Mouse (Mus musculus) lung, embryonic 15.5 days (tissue): Measurements from ENCODE around the gene Qpctl. TPM values are rescaled to one million over a fixed set of nuclear protein-coding genes. Genes with fewer than 3 reads are reported as not detected.
A peak's percentile ranks its signal among the peaks of the same experiment; 100 is the strongest.

ENCODE experiments used
- ATAC-seq: fragments of 200-750 bp; cut with Nextera tagmentation; 2 replicates; pipeline ENCODE4 v1.8.0; 2017; ENCODE audit warnings: moderate number of reproducible peaks, borderline replicate concordance; ENCODE audit not compliant: low FRiP score, low TSS enrichment; ENCODE audit errors: extremely low read depth
- H3K27ac ChIP-seq: fragments of 300-500 bp; sonication (generic); 2 replicates; pipeline ENCODE4 v1.5.1; 2015; ENCODE audit warnings: moderate library complexity, mild to moderate bottlenecking, inconsistent platforms
- H3K27me3 ChIP-seq: fragments of 300-500 bp; sonication (generic); 2 replicates; pipeline ENCODE4 v1.6.1; 2015; ENCODE audit warnings: inconsistent platforms
- H3K36me3 ChIP-seq: fragments of 300-500 bp; sonication (generic); 2 replicates; pipeline ENCODE4 v1.6.1; 2015; ENCODE audit warnings: inconsistent platforms
- H3K4me1 ChIP-seq: fragments of 300-500 bp; sonication (generic); 2 replicates; pipeline ENCODE4 v1.6.1; 2015; ENCODE audit warnings: inconsistent platforms
- H3K4me2 ChIP-seq: fragments of 300-500 bp; sonication (generic); 2 replicates; pipeline ENCODE4 v1.6.1; 2015; ENCODE audit warnings: inconsistent platforms, mild to moderate bottlenecking, moderate library complexity
- H3K4me3 ChIP-seq: fragments of 300-500 bp; sonication (generic); 2 replicates; pipeline ENCODE4 v1.5.1; 2015; ENCODE audit warnings: mild to moderate bottlenecking, inconsistent platforms
- H3K9ac ChIP-seq: fragments of 300-500 bp; sonication (generic); 2 replicates; pipeline ENCODE4 v1.6.1; 2015; ENCODE audit warnings: inconsistent platforms
- H3K9me3 ChIP-seq: fragments of 300-500 bp; sonication (generic); 2 replicates; pipeline ENCODE4 v1.6.1; 2016; ENCODE audit warnings: inconsistent platforms
- WGBS: fragments of 180-500 bp; shearing (Covaris S2); methylation state at CpG from one replicate; pipeline ENCODE4 v1.1.7; 2015; 5-methylcytosine and 5-hydroxymethylcytosine counted together
- polyA plus RNA-seq: library from polyadenylated mRNA; unstranded; fragments of >200 nt; fragmentation: Nextera tagmentation; extraction: Ambion mirVana; gene quantifications from 2 replicates; pipeline ENCODE4 v1.2.1, GENCODE M21; 2015

Qpctl gene
- polyA plus RNA-seq, 1 experiment from 2014 or later: 15.3 TPM

DNA sequence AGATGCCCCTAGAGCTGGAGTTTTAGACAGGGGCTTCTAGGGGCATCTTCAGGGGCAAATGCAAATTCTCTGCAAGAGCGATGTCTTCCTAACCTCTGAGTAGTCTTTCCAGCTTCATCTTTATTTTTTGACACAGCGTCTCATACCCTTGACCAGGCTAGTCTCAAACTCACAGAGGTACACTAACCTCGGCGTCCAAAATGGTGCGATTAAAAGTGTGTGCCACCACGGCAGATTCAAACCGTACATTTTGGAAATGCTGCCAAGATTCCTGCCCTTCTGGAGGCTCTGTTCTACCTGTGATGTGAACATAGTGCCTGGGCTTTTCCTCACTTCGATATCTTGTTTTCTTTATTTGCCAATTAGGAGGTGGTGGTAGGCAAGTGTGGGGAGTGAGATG is 30.0 kb downstream of the Qpctl start:
- H3K4me1 ChIP-seq: peaks cover 23% of the 10 kb centered on the region
- no peaks in the 10 kb centered on the region; the same call in 1 of the 2 replicates for H3K9me3 ChIP-seq
- peak overlapping the region; percentile 72; the same call in 1 of the 2 replicates for H3K4me3 ChIP-seq
- H3K27ac ChIP-seq: no peak overlapping the region
- WGBS: 94% methylated on average over 8 of the region's 8 CpGs
- peak; percentile 23; the same call in 1 of the 2 replicates for ATAC-seq
- H3K9ac ChIP-seq: no peak overlapping the region
- no peak overlapping the region for H3K4me2 ChIP-seq
- H3K27me3 ChIP-seq: no peaks in the 10 kb centered on the region; the same call in 1 of the 2 replicates
- no peaks in the 10 kb centered on the region for H3K36me3 ChIP-seq

DNA sequence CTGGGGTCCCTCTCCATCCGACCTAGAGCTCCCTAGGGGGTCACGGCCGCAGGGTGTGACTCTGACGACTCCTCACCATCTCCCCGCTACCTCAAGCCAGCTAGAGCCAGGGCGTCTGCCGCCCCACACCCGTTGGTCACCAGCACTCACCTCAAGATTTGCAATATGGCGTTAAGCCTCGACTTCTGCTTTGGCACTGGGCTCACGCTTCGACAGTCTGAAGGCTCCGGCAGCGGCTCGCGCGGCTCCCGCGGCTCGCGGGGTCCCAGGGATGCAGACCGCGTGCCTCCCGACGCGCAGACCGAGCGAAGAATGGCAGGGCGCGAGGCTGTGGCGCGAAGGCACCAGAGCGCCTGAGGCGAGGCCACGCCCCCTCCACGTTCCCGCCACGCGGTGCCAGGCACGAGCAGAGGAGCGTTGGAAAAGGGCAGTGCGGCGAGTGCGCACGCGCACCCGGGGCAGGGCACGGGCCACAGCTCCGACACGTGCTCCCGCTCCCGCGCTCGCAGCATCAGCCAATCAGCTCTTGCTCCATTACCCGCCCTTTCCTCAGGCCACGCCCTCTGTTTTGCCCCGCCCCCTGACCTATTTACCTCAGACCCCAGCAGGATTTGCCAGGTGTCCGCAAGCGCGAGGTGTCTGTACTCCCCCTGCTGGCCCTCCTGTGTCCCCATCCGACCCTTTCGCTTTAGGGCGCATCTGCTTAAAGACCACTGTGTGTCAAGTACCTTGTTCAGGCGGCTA is 30.9 kb downstream of the Qpctl start, which contains the start of gene Gm4969:
TSS of gene Gm4969 (minus strand) at position 341 of the 744 bp plus-strand sequence.
- WGBS: 17% methylated on average over 64 of the region's 64 CpGs
- H3K9ac ChIP-seq: no peak within 1 kb of the TSS; the same call in 1 of the 2 replicates
- peak; percentile 19; the same call in 1 of the 2 replicates for ATAC-seq
- no peaks in the 10 kb centered on the region; the same call in 1 of the 2 replicates for H3K27me3 ChIP-seq
- no peaks in the 10 kb centered on the region; the same call in 1 of the 2 replicates for H3K9me3 ChIP-seq
- no peak within 1 kb of the TSS for H3K27ac ChIP-seq
- H3K4me3 ChIP-seq: peak within 1 kb of the TSS; percentile 72
- H3K4me1 ChIP-seq: peaks cover 23% of the 10 kb centered on the region
- H3K4me2 ChIP-seq: peak within 1 kb of the TSS; percentile 52
- no peaks in the 10 kb centered on the region for H3K36me3 ChIP-seq

DNA sequence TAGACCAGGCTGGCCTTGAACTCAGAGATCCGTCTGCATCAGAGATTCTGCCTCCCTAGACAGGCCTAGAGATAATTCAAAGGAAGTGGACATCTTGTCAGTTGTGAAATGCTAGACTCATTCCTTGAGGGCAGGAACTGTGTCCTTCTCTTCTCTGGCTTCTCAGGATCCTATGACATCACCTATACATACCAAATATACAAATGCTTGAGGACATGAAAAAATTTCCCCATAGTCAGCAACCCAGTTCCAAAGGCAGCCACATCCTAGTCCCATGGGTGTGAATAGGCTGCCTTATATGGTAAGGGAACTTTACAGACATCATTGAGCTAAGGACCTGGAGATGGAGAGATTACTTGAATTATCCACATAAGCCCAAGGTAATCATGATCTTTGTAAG is 39.5 kb downstream of the Qpctl start:
- 82% methylated on average over 1 of the region's 1 CpGs for WGBS

DNA sequence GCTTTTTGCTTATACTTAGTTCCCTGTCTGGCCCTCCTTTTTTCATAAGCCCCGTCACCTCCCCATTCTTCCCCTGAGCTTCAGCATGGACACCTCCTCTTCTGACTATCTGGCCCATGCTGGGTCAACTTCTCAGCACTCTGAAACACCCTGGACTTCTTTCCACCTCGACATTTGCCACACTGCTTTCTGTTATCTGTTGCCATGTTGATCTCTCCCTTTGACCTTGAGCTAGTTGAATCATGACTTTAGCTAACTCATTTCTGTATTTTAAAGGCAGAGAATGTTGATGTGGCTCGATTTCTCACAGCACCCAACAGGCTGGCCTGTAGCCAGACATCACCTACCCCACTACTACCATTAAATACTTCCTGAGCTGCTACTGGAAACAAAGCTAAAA is 41.7 kb downstream of the Qpctl start:
- no peaks in the 10 kb centered on the region; the same call in 1 of the 2 replicates for H3K36me3 ChIP-seq
- H3K27me3 ChIP-seq: no peaks in the 10 kb centered on the region
- no peak overlapping the region for H3K4me2 ChIP-seq
- H3K9ac ChIP-seq: no peak overlapping the region
- H3K27ac ChIP-seq: no peak overlapping the region
- 35% methylated on average over 3 of the region's 3 CpGs for WGBS
- H3K4me1 ChIP-seq: no peaks in the 10 kb centered on the region
- H3K9me3 ChIP-seq: no peaks in the 10 kb centered on the region
- no peak overlapping the region for H3K4me3 ChIP-seq
- ATAC-seq: no peak

More for the DNA sequence above, 39.5 kb downstream of the Qpctl start:
- no peak overlapping the region for H3K9ac ChIP-seq
- no peaks in the 10 kb centered on the region for H3K27me3 ChIP-seq
- H3K36me3 ChIP-seq: no peaks in the 10 kb centered on the region
- no peak for ATAC-seq
- H3K9me3 ChIP-seq: no peaks in the 10 kb centered on the region
- no peaks in the 10 kb centered on the region for H3K4me1 ChIP-seq
- H3K27ac ChIP-seq: no peak overlapping the region
- H3K4me2 ChIP-seq: no peak overlapping the region
- H3K4me3 ChIP-seq: no peak overlapping the region

DNA sequence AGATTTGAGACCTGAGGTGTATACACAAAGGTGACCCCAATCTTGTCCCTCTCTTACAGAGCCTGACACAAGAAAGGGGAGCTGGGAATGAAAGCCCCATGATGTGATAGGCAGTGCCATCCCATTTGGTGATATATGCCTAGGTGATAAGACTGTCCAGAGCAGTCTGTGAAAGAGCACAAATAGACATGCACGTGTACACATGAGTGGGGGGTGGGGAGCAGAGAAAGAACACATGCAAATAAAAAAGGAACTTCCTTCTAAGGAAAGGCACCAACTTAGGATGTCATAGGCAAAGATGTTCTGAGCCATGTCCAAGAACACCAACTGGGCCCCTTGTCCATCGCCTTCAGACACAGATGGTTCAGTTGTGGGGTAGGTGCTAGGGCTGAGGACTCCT is 44.6 kb downstream of the Qpctl start:
- Histone ChIP-seq H3K27me3 (no peaks in the 10 kb centered on the region), H3K9ac (no peak overlapping the region), H3K9me3 (no peaks in the 10 kb centered on the region), H3K27ac (no peak overlapping the region), H3K36me3 (no peaks in the 10 kb centered on the region; the same call in 1 of the 2 replicates), H3K4me3 (no peak overlapping the region), H3K4me2 (no peak overlapping the region), H3K4me1 (no peaks in the 10 kb centered on the region)
- 71% methylated on average over 2 of the region's 2 CpGs for WGBS
- no peak for ATAC-seq

DNA sequence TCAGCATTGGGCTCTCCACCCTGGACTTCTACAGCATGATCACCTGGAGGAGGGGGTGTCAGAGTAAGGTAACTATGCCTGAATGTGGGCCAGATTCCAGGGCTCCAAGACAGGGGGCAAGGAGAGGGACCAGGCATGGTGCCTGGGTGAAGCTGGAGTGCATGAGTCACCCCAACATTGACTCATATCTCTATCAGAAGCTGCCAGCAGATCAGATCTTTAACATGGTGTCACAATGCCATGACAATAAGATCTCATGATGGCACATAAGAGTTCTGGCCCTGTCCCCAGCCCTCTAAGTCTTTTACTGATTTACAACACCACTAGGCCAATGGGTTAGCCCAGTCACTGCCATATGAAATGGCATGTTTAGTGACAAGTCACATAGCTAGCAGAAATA is 45.4 kb downstream of the Qpctl start:
- H3K36me3 ChIP-seq: no peaks in the 10 kb centered on the region; the same call in 1 of the 2 replicates
- no peak overlapping the region for H3K27ac ChIP-seq
- ATAC-seq: no peak
- H3K9me3 ChIP-seq: no peaks in the 10 kb centered on the region
- no peak overlapping the region for H3K4me2 ChIP-seq
- H3K4me3 ChIP-seq: no peak overlapping the region
- H3K4me1 ChIP-seq: no peaks in the 10 kb centered on the region
- H3K27me3 ChIP-seq: no peaks in the 10 kb centered on the region
- H3K9ac ChIP-seq: no peak overlapping the region

DNA sequence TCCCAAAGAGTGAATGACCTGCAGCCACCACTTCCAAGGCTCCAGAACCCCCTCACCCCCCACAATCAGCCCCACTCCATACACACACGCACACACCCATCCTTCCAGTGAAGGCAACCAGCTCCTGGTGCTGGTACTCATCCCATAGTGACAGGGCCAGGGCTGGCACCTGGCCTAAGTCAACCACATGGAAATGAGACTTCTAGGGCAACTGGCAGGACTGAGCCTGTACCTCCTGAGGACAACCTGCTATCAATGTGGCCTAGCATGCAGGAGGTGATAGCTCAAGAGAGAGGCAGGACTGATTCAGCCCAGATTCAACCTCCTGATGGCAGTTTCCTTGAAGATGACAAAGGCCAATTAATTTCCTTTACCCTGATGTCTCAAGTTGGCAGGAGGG is 48.8 kb downstream of the Qpctl start:
- Histone ChIP-seq H3K4me1 (peaks cover 25% of the 10 kb centered on the region), H3K9me3 (no peaks in the 10 kb centered on the region), H3K36me3 (peaks cover 10% of the 10 kb centered on the region), H3K4me2 (no peak overlapping the region), H3K4me3 (no peak overlapping the region), H3K9ac (no peak overlapping the region), H3K27me3 (no peaks in the 10 kb centered on the region), H3K27ac (no peak overlapping the region)
- 63% methylated on average over 1 of the region's 1 CpGs for WGBS
- ATAC-seq: no peak

DNA sequence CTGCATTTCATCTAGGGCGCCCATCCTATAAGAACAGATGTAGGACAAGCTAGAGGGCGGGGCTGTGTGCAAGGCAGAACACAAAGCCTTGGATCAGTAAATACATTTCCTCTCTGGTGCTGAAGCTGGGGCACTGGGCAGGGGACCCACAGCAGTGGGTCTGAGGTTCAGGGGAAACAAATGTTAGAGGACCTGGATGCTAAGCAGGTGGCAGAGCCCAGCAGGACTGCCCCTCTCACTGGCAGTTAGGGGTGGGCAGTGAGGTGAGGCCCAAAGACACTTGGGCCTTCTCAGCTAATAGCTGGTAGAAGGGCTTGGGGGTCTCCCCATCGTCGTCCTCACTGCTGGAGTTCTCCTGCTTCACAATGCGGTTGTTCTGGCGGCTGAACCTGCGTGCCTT is 50.3 kb downstream of the Qpctl start:
- peaks cover 25% of the 10 kb centered on the region for H3K4me1 ChIP-seq
- H3K4me2 ChIP-seq: no peak overlapping the region
- H3K27ac ChIP-seq: no peak overlapping the region
- ATAC-seq: no peak
- peaks cover 10% of the 10 kb centered on the region for H3K36me3 ChIP-seq
- H3K9ac ChIP-seq: no peak overlapping the region
- H3K4me3 ChIP-seq: no peak overlapping the region
- 64% methylated on average over 7 of the region's 7 CpGs for WGBS
- H3K9me3 ChIP-seq: no peaks in the 10 kb centered on the region
- H3K27me3 ChIP-seq: no peaks in the 10 kb centered on the region

DNA sequence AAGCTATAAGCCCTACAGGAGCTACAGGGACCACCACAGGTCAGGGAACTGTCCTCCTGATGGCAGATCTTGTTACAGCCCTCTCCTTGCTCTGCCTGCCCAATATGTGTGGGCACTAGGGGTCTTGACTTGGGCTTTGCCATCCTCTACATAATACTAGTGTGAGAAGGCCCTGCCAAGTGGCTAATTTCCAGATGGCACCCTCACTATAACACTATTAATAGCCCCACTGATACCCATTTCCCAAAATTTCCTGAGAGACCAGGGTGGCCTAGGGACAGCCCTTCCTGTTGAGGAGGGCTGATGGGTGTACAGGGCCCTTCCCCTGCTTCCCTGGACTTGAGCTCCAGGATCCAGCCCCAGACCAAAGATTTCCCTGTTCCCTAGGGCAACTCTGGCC is 51.2 kb downstream of the Qpctl start:
- Histone ChIP-seq H3K36me3 (peaks cover 10% of the 10 kb centered on the region), H3K4me3 (no peak overlapping the region), H3K27ac (no peak overlapping the region; the same call in 1 of the 2 replicates), H3K9me3 (no peaks in the 10 kb centered on the region), H3K9ac (0 out of 2 replicates have a peak overlapping the region, but pooled peaks have one; percentile 7), H3K4me1 (peaks cover 33% of the 10 kb centered on the region), H3K27me3 (no peaks in the 10 kb centered on the region), H3K4me2 (no peak overlapping the region)
- ATAC-seq: no peak

DNA sequence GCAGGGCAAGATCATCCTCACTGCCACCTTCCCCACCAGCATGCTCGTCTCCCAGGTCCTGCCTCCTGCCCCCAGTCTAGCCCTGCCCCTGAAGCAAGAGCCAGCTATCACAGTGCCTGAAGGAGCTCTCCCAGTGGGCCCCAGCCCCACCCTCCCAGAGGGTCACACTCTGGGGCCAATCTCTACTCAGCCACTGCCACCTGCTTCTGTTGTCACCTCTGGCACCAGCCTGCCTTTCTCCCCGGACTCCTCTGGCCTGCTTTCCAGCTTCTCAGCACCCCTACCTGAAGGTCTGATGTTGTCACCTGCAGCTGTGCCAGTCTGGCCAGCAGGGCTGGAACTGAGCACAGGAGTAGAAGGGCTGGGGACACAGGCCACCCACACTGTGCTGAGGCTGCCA is 51.9 kb downstream of the Qpctl start:
- H3K4me2 ChIP-seq: peak overlapping the region; percentile 92; the same call in 1 of the 2 replicates
- no peaks in the 10 kb centered on the region for H3K27me3 ChIP-seq
- H3K27ac ChIP-seq: no peak overlapping the region; the same call in 1 of the 2 replicates
- peaks cover 40% of the 10 kb centered on the region for H3K4me1 ChIP-seq
- 56% methylated on average over 2 of the region's 2 CpGs for WGBS
- H3K4me3 ChIP-seq: no peak overlapping the region
- no peak for ATAC-seq
- peaks cover 10% of the 10 kb centered on the region; the same call in 1 of the 2 replicates for H3K36me3 ChIP-seq
- H3K9me3 ChIP-seq: no peaks in the 10 kb centered on the region
- 0 out of 2 replicates have a peak overlapping the region, but pooled peaks have one; percentile 7 for H3K9ac ChIP-seq

DNA sequence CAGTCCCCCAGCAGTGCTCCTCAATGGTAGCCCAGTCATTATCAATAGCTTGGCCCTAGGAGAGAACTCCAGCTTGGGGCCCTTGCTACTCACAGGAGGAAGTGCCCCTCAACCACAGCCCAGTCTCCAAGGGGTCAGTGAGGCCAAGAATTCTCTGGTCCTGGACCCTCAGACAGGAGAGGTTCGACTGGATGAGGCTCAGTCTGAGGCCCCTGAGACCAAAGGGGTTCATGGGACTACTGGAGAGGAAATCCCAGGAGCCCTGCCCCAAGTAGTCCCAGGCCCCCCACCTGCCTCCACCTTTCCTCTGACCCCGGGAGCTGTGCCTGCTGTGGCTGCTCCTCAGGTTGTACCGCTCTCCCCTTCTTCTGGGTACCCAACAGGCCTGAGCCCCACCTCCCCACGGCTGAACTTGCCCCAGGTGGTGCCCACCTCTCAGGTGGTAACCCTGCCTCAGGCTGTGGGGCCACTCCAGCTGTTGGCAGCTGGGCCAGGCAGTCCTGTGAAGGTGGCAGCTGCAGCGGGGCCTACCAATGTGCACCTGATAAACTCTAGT is 52.6 kb downstream of the Qpctl start:
- 48% methylated on average over 4 of the region's 5 CpGs for WGBS
- Histone ChIP-seq H3K4me3 (peak overlapping the region; percentile 86), H3K9ac (peak overlapping the region; percentile 91)

DNA sequence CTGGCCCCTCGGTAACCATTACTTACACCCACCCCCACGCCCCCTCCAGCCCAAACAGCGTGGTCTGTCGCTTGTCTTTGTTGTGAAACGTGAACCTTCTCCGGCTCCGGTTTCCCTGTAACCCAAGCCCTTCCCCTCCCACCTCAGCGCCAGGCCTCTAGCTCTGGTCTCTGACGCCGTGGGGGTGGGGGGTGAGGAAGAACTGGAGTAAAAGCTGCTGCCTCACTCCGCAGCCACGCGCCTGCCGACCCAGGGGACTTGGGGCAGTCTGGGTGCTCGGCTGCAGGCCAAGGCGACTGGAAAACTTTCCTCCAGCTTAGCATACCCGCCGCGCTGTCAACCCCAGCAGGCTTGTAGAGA is 53.4 kb downstream of the Qpctl start:
- Histone ChIP-seq H3K9me3 (no peaks in the 10 kb centered on the region), H3K4me1 (peaks cover 46% of the 10 kb centered on the region), H3K27me3 (no peaks in the 10 kb centered on the region), H3K9ac (peak overlapping the region; percentile 91), H3K4me2 (peak overlapping the region; percentile 92), H3K36me3 (peaks cover 20% of the 10 kb centered on the region), H3K27ac (peak overlapping the region; percentile 99), H3K4me3 (peak overlapping the region; percentile 86)
- under 1% methylated on average over 19 of the region's 19 CpGs for WGBS
- ATAC-seq: peak; percentile 1; the same call in 1 of the 2 replicates

More for the DNA sequence above, 52.6 kb downstream of the Qpctl start:
- peaks cover 46% of the 10 kb centered on the region for H3K4me1 ChIP-seq
- H3K9me3 ChIP-seq: no peaks in the 10 kb centered on the region
- H3K36me3 ChIP-seq: peaks cover 15% of the 10 kb centered on the region; the same call in 1 of the 2 replicates
- H3K27me3 ChIP-seq: no peaks in the 10 kb centered on the region
- peak overlapping the region; percentile 99 for H3K27ac ChIP-seq
- peak overlapping the region; percentile 92 for H3K4me2 ChIP-seq
- no peak for ATAC-seq
